Mouse (Mus musculus) neural tube, embryonic 12.5 days (tissue): Measurements from ENCODE around the gene Nfic. TPM values are rescaled to one million over a fixed set of nuclear protein-coding genes. Genes with fewer than 3 reads are reported as not detected.

Experiments used
- ATAC-seq: fragments of 200-750 bp; cut with Nextera tagmentation; 2 replicates; pipeline ENCODE4 v1.8.0; 2017; ENCODE audit warnings: low read depth, mild to moderate bottlenecking, moderate TSS enrichment, moderate library complexity; ENCODE audit not compliant: low FRiP score
- H3K27ac ChIP-seq: fragments of 300-500 bp; sonication (generic); 2 replicates; pipeline ENCODE4 v1.5.1; 2016
- H3K27me3 ChIP-seq: fragments of 300-500 bp; sonication (generic); replicated peaks from 2 replicates; pipeline ENCODE4 v1.6.1; 2016; ENCODE audit warnings: mild to moderate bottlenecking
- H3K36me3 ChIP-seq: fragments of 300-500 bp; sonication (generic); 2 replicates; pipeline ENCODE4 v1.6.1; 2016; ENCODE audit warnings: mild to moderate bottlenecking
- H3K4me1 ChIP-seq: fragments of 300-500 bp; sonication (generic); 2 replicates; pipeline ENCODE4 v1.6.1; 2016
- H3K4me2 ChIP-seq: fragments of 300-500 bp; sonication (generic); replicated peaks from 2 replicates; pipeline ENCODE4 v1.6.1; 2016; ENCODE audit warnings: mild to moderate bottlenecking
- H3K4me3 ChIP-seq: fragments of 300-500 bp; sonication (generic); 2 replicates; pipeline ENCODE4 v1.5.1; 2016
- H3K9ac ChIP-seq: fragments of 300-500 bp; sonication (generic); 2 replicates; pipeline ENCODE4 v1.6.1; 2016; ENCODE audit warnings: mild to moderate bottlenecking
- H3K9me3 ChIP-seq: fragments of 300-500 bp; sonication (generic); 2 replicates; pipeline ENCODE4 v1.6.1; 2016; ENCODE audit warnings: mild to moderate bottlenecking
- WGBS: fragments of 180-500 bp; shearing (Covaris S2); methylation state at CpG from one replicate; pipeline ENCODE4 v1.1.7; 2016; 5-methylcytosine and 5-hydroxymethylcytosine counted together
- microRNA-seq: library from miRNA; unstranded; fragments of <30 nt; microRNA quantifications from one replicate; pipeline ENCODE4, GENCODE M21; 2017
- polyA plus RNA-seq: library from polyadenylated mRNA; unstranded; fragments of >200 nt; fragmentation: Nextera tagmentation; extraction: Ambion mirVana; gene quantifications from 2 replicates; pipeline ENCODE4 v1.2.1, GENCODE M21; 2016

The Nfic gene
- polyA plus RNA-seq, 1 experiment from 2014 or later = 22.2 TPM

DNA sequence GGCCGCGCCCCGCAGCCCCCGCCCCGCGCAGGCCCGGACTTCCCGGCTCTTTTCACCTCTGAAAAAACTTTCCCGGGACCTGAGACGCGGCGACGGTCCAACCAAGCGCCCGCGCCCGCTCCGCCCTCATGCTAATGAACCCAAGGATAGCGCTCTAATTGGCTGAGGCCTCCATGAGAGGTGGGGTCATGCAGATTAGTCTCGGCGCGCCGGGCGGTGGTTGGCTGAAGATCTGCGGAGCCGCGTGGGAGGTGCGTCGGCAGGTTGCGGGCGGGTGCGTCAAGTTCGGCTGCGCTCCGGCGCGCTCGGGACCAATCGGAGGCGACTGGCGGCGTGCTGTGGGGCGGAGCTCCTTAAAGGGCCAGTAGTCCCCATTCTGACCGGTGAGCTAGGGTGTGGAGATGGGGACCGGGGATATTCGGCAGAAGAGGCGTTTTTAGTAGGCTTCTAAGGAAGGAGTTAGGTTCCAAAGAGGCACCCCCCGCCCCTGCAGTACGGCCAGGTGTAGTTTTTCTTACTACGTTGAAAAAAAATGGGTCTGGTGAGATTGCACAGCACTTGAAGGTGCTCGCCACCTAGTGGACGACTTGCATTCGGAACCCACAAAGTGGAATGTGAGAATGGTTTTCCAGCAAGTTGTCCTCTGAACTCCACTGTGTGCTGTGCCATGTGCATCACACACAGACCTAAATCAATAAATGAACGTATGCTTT, 104.9 kb downstream of the Nfic start, which contains the start of gene Hmg20b:
Gene Hmg20b (minus strand): TSS at position 130 of the 713 bp plus-strand sequence.
- H3K27me3 ChIP-seq = peaks cover 20% of the 10 kb centered on the region; the same call in 1 of the 2 replicates
- WGBS = under 1% methylated on average over 54 of the region's 54 CpGs
- H3K4me1 ChIP-seq = peaks cover 26% of the 10 kb centered on the region
- H3K36me3 ChIP-seq = peaks cover 13% of the 10 kb centered on the region; the same call in 1 of the 2 replicates
- peak within 1 kb of the TSS; percentile 74 for H3K9ac ChIP-seq
- H3K4me2 ChIP-seq = peak within 1 kb of the TSS; percentile 94
- H3K27ac ChIP-seq = no peak within 1 kb of the TSS
- H3K4me3 ChIP-seq = peak within 1 kb of the TSS; percentile 76
- H3K9me3 ChIP-seq = no peaks in the 10 kb centered on the region
- ATAC-seq = peak; percentile 95

DNA sequence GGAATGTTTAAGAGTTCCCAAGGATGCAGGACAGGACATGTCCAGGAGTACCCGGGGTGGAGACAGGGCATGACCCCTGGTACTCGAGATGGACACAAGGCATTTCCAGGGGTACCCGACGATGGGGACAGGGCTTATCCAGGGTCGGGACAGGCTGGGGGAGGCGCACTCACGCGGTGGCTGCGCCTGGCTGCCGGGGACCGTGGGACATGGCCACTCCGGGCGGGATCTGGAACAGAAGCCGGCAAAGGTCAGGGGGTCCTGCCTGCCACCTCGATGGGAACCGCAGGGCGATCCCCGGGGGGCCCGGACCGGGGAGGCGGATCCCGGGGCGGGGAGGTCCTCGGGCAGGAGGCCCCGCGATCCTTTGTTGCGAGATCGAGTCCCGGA, 105.5 kb downstream of the Nfic start:
- Histone ChIP-seq H3K4me1 (peaks cover 26% of the 10 kb centered on the region), H3K36me3 (peaks cover 15% of the 10 kb centered on the region; the same call in 1 of the 2 replicates), H3K4me2 (peak overlapping the region; percentile 94), H3K27me3 (peaks cover 26% of the 10 kb centered on the region), H3K9me3 (no peaks in the 10 kb centered on the region), H3K27ac (no peak overlapping the region), H3K4me3 (peak overlapping the region; percentile 76), H3K9ac (peak overlapping the region; percentile 74)
- ATAC-seq = peak; percentile 22
- WGBS = under 1% methylated on average over 29 of the region's 29 CpGs

DNA sequence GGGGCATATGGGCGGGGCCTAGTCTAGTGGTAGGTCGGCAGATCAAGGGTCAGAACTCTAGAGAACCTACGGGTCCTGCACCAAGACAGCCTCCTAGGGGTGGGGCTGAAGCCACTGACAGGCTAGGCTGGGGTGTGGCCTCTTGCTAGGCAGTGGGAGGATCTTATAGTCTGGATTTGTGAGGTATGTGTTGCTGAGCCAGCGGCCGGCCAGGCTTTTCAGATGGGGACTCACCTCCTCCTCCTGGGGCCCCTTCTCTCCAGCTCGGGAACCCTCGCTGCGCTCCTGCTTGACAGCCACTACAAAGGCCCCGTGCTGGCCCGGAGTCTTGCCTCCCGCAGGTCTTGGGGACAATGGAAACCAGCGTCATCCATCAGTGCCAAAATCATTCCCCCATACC, 106.3 kb downstream of the Nfic start:
- no peak for ATAC-seq
- WGBS = 2% methylated on average over 12 of the region's 12 CpGs

DNA sequence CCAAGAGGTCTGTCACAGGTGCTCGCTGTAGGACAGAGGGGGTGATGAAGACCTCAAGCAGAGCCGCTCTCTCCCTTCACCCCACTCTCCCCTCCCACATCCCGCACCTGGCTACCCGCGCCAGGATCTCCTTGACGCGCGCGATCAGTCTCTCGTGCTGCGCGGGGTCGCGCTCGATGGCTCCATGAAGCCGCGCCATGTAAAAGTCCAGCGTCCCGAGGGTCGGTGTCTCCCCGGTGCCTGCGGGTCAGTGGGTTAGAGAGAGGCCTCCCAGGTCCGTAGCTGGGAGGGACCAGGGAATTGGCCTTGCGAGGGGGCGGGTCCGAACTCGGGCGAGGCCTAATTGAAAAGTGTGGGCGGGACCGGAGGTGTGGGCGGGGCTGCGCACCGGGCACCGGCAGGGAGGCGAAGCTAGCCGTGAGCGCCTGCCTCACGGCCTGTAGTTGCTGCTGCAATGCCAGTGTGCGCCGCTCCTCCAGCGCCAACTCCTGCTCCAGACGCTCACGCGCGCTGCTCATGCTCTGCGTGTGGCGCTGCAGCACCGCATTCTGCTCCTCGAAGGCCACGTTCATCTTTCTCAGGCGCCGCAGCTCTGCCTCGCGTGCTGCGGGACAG, 108.9 kb downstream of the Nfic start:
- 5% methylated on average over 55 of the region's 55 CpGs for WGBS
- peak overlapping the region; percentile 50 for H3K4me2 ChIP-seq
- peaks cover 54% of the 10 kb centered on the region for H3K27me3 ChIP-seq
- H3K4me1 ChIP-seq = peaks cover 34% of the 10 kb centered on the region
- H3K9me3 ChIP-seq = no peaks in the 10 kb centered on the region
- no peak for ATAC-seq
- peaks cover 15% of the 10 kb centered on the region; the same call in 1 of the 2 replicates for H3K36me3 ChIP-seq
- H3K27ac ChIP-seq = no peak overlapping the region
- peak overlapping the region; percentile 46; the same call in 1 of the 2 replicates for H3K9ac ChIP-seq
- peak overlapping the region; percentile 16; the same call in 1 of the 2 replicates for H3K4me3 ChIP-seq

More for the DNA sequence above, 106.3 kb downstream of the Nfic start:
- H3K27ac ChIP-seq = no peak overlapping the region
- peaks cover 26% of the 10 kb centered on the region for H3K4me1 ChIP-seq
- H3K36me3 ChIP-seq = peaks cover 15% of the 10 kb centered on the region; the same call in 1 of the 2 replicates
- H3K9ac ChIP-seq = peak overlapping the region; percentile 74; the same call in 1 of the 2 replicates
- H3K9me3 ChIP-seq = no peaks in the 10 kb centered on the region
- peak overlapping the region; percentile 76; the same call in 1 of the 2 replicates for H3K4me3 ChIP-seq
- H3K4me2 ChIP-seq = peak overlapping the region; percentile 94
- H3K27me3 ChIP-seq = peaks cover 34% of the 10 kb centered on the region

Small RNA genes lying within 50 kb of the gene (microRNA-seq; reads per million reads assigned to microRNA genes)
- gene Gm25595 (not detected), gene Mir1191b (not detected), gene Mir6913 (not detected)

Other genes with a start within 250 kb of the Nfic start
- gene Atcay, start 224.8 kb downstream of the Nfic start, polyA plus RNA-seq = 34.0 and 43.6 TPM in 2 replicates
- 16.0 and 18.2 TPM in 2 replicates for gene Zfr2, start 222.5 kb downstream of the Nfic start, polyA plus RNA-seq
- gene Matk, start 202.7 kb downstream of the Nfic start, polyA plus RNA-seq = 5.1 and 6.2 TPM in 2 replicates
- gene Mrpl54, start 188.7 kb downstream of the Nfic start, polyA plus RNA-seq = 157 and 176 TPM in 2 replicates
- 35.9 and 36.4 TPM in 2 replicates for gene Apba3, start 188.7 kb downstream of the Nfic start, polyA plus RNA-seq
- gene Tjp3, start 164.1 kb downstream of the Nfic start, polyA plus RNA-seq = 3.9 and 4.6 TPM in 2 replicates
- gene Pip5k1c, start 162.7 kb downstream of the Nfic start, polyA plus RNA-seq = 89.7 and 99.3 TPM in 2 replicates
- gene Cactin, start 134.5 kb downstream of the Nfic start, polyA plus RNA-seq = 54.1 and 54.9 TPM in 2 replicates
- 3.8 and 4.7 TPM in 2 replicates for gene Tbxa2r, start 126.9 kb downstream of the Nfic start, polyA plus RNA-seq
- gene Gipc3, start 112.4 kb downstream of the Nfic start, polyA plus RNA-seq = not detected in 2 replicates
- gene Hmg20b, start 105.2 kb downstream of the Nfic start, polyA plus RNA-seq = 95.6 TPM in 2 replicates
- gene Mfsd12, start 98.1 kb downstream of the Nfic start, polyA plus RNA-seq = 16.0 and 16.8 TPM in 2 replicates
- 0.80 and 1.1 TPM in 2 replicates for gene 4930404N11Rik, start 89.8 kb downstream of the Nfic start, polyA plus RNA-seq
- gene Fzr1, start 77.1 kb downstream of the Nfic start, polyA plus RNA-seq = 136 and 138 TPM in 2 replicates
- gene Dohh, start 71.2 kb downstream of the Nfic start, polyA plus RNA-seq = 75.6 and 77.9 TPM in 2 replicates
- 5.0 and 5.3 TPM in 2 replicates for gene Gm48551, start 71.2 kb downstream of the Nfic start, polyA plus RNA-seq
- 2.3 and 2.5 TPM in 2 replicates for gene Gm48552, start 66.6 kb downstream of the Nfic start, polyA plus RNA-seq
- 2.1 and 2.7 TPM in 2 replicates for gene Smim24, start 62.6 kb downstream of the Nfic start, polyA plus RNA-seq
- gene Celf5, start 27.1 kb upstream of the Nfic start, polyA plus RNA-seq = 32.3 and 33.0 TPM in 2 replicates
- 73.2 and 78.4 TPM in 2 replicates for gene Ncln, start 40.8 kb upstream of the Nfic start, polyA plus RNA-seq
- gene S1pr4, start 44.5 kb upstream of the Nfic start, polyA plus RNA-seq = 0.51 and 0.56 TPM in 2 replicates
- 0.81 and 1.2 TPM in 2 replicates for gene Gna15, start 68.6 kb upstream of the Nfic start, polyA plus RNA-seq
- gene Gna11, start 89.6 kb upstream of the Nfic start, polyA plus RNA-seq = 77.6 and 78.3 TPM in 2 replicates
- gene Aes, start 103.9 kb upstream of the Nfic start, polyA plus RNA-seq = 547 and 569 TPM in 2 replicates
- gene Tle2, start 118.9 kb upstream of the Nfic start, polyA plus RNA-seq = 18.1 and 19.6 TPM in 2 replicates
- 6.4 and 7.3 TPM in 2 replicates for gene Tle6, start 145.4 kb upstream of the Nfic start, polyA plus RNA-seq
- 1.4 and 2.3 TPM in 2 replicates for gene BC025920, start 150.6 kb upstream of the Nfic start, polyA plus RNA-seq
- gene Sirt6, start 172.2 kb upstream of the Nfic start, polyA plus RNA-seq = 53.3 and 56.6 TPM in 2 replicates
- gene Ankrd24, start 172.9 kb upstream of the Nfic start, polyA plus RNA-seq = 8.8 and 9.0 TPM in 2 replicates
- gene Gm10778, start 193.4 kb upstream of the Nfic start, polyA plus RNA-seq = 6.1 and 6.2 TPM in 2 replicates
- gene Zfp433, start 249.2 kb upstream of the Nfic start, polyA plus RNA-seq = 18.1 and 21.9 TPM in 2 replicates